Mouse (Mus musculus) heart, adult 2 months (tissue): ENCODE data around the gene Kcnab3.

Experiments
- CTCF ChIP-seq: fragments of 200-600 bp; IDR thresholded peaks from 2 replicates; pipeline ENCODE4 v1.8.1; 2022; ENCODE audit warnings: antibody characterized with exemption, mild to moderate bottlenecking, moderate library complexity
- EP300 ChIP-seq: fragments of 200-500 bp; IDR thresholded peaks from 2 replicates; pipeline ENCODE4 v1.6.1; 2011; ENCODE audit warnings: low read depth, low read length, control low read depth; ENCODE audit not compliant: insufficient read depth
- POLR2A ChIP-seq: fragments of 200-500 bp; IDR thresholded peaks from 2 replicates; pipeline ENCODE4 v1.6.1; 2011; ENCODE audit warnings: mild to moderate bottlenecking, low read depth, low read length, control low read depth; ENCODE audit not compliant: insufficient read depth

- TF ChIP-seq POLR2A, result no peak
- TF ChIP-seq EP300, result no peak
- no peak for TF ChIP-seq CTCF
Measured at GRCm38 (mm10) chr11:69357690-69358089, 31.6 kb downstream of the Kcnab3 start.
